In genomic region chr1:75399755-75400492, GRCm38 (mm10) we compare ENCODE assay signal across 7 mouse cellular contexts. TPM values are rescaled to one million over a fixed set of nuclear protein-coding genes. Genes with fewer than 3 reads are reported as not detected.
DNase-seq lines count a peak whose midpoint lies in the region; ATAC-seq and TF ChIP-seq lines count a peak whose summit lies in the region.

No protein-coding gene starts in this region.

- no peak for TF ChIP-seq RAD21 in CH12.LX (IDR thresholded peaks at IDR 0.05; ENCODE audit: low read depth, low read length)

- no peak for TF ChIP-seq POLR2A in CH12.LX (IDR thresholded peaks at IDR 0.05; ENCODE audit: low read depth, low read length)

- TF ChIP-seq CTCF in CH12.LX (conservative IDR thresholded peaks at IDR 0.05 in 1 of 2, IDR thresholded peaks at IDR 0.05 in 1 of 2; ENCODE audit: low read depth in 2 of 2, low read length in 2 of 2) (no peak), Patski (IDR thresholded peaks at IDR 0.05) (no peak)
- TF ChIP-seq CTCF in heart, postnatal 0 days (IDR thresholded peaks at IDR 0.05; ENCODE audit: low read depth): no peak

- H3K9me3 ChIP-seq in CH12.LX (replicated peaks; ENCODE audit: low read length): no peaks in the 10 kb centered on the region
- H3K9me3 ChIP-seq in forebrain, embryonic 11.5 days (ENCODE audit: control insufficient read depth, low read length): no peaks in the 10 kb centered on the region
- H3K9me3 ChIP-seq in heart, postnatal 0 days (replicated peaks; ENCODE audit: control insufficient read depth, low read length): no peaks in the 10 kb centered on the region
- no peaks in the 10 kb centered on the region for H3K9me3 ChIP-seq in midbrain, embryonic 13.5 days

- CTCF ChIA-PET in Patski (lab: Charles Lee): interaction anchor here (1.2 to 2.8 kb wide), 6 partner anchors 14 to 67 kb away, joined by 3 to 11 read pairs (median 4); no protein-coding TSS in a partner anchor

- no peak for TF ChIP-seq EP300 in CH12.LX (IDR thresholded peaks at IDR 0.05; ENCODE audit: low read length)
- TF ChIP-seq EP300 in heart, postnatal 0 days (IDR thresholded peaks at IDR 0.05; ENCODE audit: low read depth): peak; percentile 68

- peak; percentile 36 for DNase-seq in CH12.LX (ENCODE audit: extremely low read depth)
- DNase-seq in Patski (ENCODE audit: low read depth, low spot score): peak; percentile 31
- DNase-seq in forebrain, embryonic 11.5 days (ENCODE audit: low spot score): peak; percentile 78
- DNase-seq in heart, postnatal 0 days (ENCODE audit: low spot score): peak; percentile 96
- DNase-seq in layer of hippocampus, postnatal 14 days (ENCODE audit: low spot score in 2 of 2): peak; percentile 51 to 60

- H3K36me3 ChIP-seq in CH12.LX (replicated peaks in 1 of 2; ENCODE audit: control insufficient read depth in 1 of 2, insufficient read depth in 1 of 2, low read length in 1 of 2): peaks cover 30 to 58% of the 10 kb centered on the region in 2 experiments
- no peaks in the 10 kb centered on the region for H3K36me3 ChIP-seq in forebrain, embryonic 11.5 days (ENCODE audit: control insufficient read depth, insufficient read depth, low read length)
- peaks cover 52% of the 10 kb centered on the region for H3K36me3 ChIP-seq in heart, postnatal 0 days (replicated peaks; ENCODE audit: control insufficient read depth, insufficient read depth, low read length)
- peaks cover 35% of the 10 kb centered on the region for H3K36me3 ChIP-seq in midbrain, embryonic 13.5 days

- H3K27me3 ChIP-seq in CH12.LX (replicated peaks) (no peaks in the 10 kb centered on the region), Patski (no peaks in the 10 kb centered on the region)
- H3K27me3 ChIP-seq in forebrain, embryonic 11.5 days (ENCODE audit: control insufficient read depth, insufficient read depth, low read length): no peaks in the 10 kb centered on the region
- no peaks in the 10 kb centered on the region for H3K27me3 ChIP-seq in heart, postnatal 0 days (ENCODE audit: control insufficient read depth, insufficient read depth, low read length)
- no peaks in the 10 kb centered on the region for H3K27me3 ChIP-seq in midbrain, embryonic 13.5 days

- H3K4me1 ChIP-seq in CH12.LX (ENCODE audit: control insufficient read depth in 1 of 2, insufficient read depth in 2 of 2): peaks cover 18 to 43% of the 10 kb centered on the region in 2 experiments
- peaks cover 16% of the 10 kb centered on the region for H3K4me1 ChIP-seq in forebrain, embryonic 11.5 days (replicated peaks; ENCODE audit: control insufficient read depth, insufficient read depth, low read length)
- H3K4me1 ChIP-seq in heart, postnatal 0 days (ENCODE audit: control insufficient read depth, insufficient read depth): peaks cover 22% of the 10 kb centered on the region
- H3K4me1 ChIP-seq in midbrain, embryonic 13.5 days (replicated peaks): peaks cover 32% of the 10 kb centered on the region

- in situ Hi-C loops in CH12.LX (cut with MboI; ENCODE audit: low pct_ligation_motif_present, low pct_unique_long_range_greater_than_20kb, low sequenced_read_pairs): no loop called here
- in situ Hi-C loops in Patski (cut with MboI; ENCODE audit: low pct_unique_long_range_greater_than_20kb): no loop called here

- dilution Hi-C loops in CH12.LX (cut with MboI; ENCODE audit: extremely low pct_ligation_motif_present, extremely low pct_unique_long_range_greater_than_20kb, low sequenced_read_pairs): no loop called here

- peak overlapping the region; percentile 47 for H3K27ac ChIP-seq in CH12.LX (ENCODE audit: insufficient read depth, low read depth)
- peak overlapping the region; percentile 59 for H3K27ac ChIP-seq in forebrain, embryonic 11.5 days (ENCODE audit: low read depth, low read length)
- peak overlapping the region; percentile 100 for H3K27ac ChIP-seq in heart, postnatal 0 days (ENCODE audit: low read depth)
- H3K27ac ChIP-seq in midbrain, embryonic 13.5 days: peak overlapping the region; percentile 67

- POLR2A ChIA-PET in Patski (lab: Charles Lee): interaction anchor here (1.0 to 1.6 kb wide), 2 partner anchors 16 to 48 kb away, joined by 3 to 4 read pairs; no protein-coding TSS in a partner anchor

- no peaks in the 10 kb centered on the region for H3K79me2 ChIP-seq in CH12.LX (replicated peaks; ENCODE audit: control insufficient read depth, extremely low read depth, insufficient read depth, poor library complexity, severe bottlenecking)

- peak overlapping the region; percentile 25 to 51 (median 49) for H3K4me3 ChIP-seq in CH12.LX (replicated peaks in 1 of 3; ENCODE audit: low read depth in 2 of 3, low read length in 2 of 3, poor library complexity in 1 of 3)
- peak overlapping the region; percentile 17; the same call in 1 of the 2 replicates for H3K4me3 ChIP-seq in forebrain, embryonic 11.5 days (ENCODE audit: low read depth, low read length)
- peak overlapping the region; percentile 36 for H3K4me3 ChIP-seq in heart, postnatal 0 days (ENCODE audit: low read depth, low read length)
- no peak overlapping the region for H3K4me3 ChIP-seq in midbrain, embryonic 13.5 days (replicated peaks)

- ATAC-seq in Patski: peak; percentile 22
- peak; percentile 76 for ATAC-seq in forebrain, embryonic 11.5 days (replicated peaks; ENCODE audit: low FRiP score)
- ATAC-seq in heart, postnatal 0 days (ENCODE audit: insufficient read depth, low read depth): peak; percentile 87
- peak; percentile 80 for ATAC-seq in midbrain, embryonic 13.5 days
- no peak for ATAC-seq in CD4-positive, CD25-positive, alpha-beta regulatory T cell, adult 4 months

- WGBS in forebrain, embryonic 11.5 days: 6% methylated on average over 15 of the region's 15 CpGs
- WGBS in heart, postnatal 0 days: 5% methylated on average over 15 of the region's 15 CpGs
- 11% methylated on average over 15 of the region's 15 CpGs for WGBS in midbrain, embryonic 13.5 days

- no peak overlapping the region for H3K9ac ChIP-seq in CH12.LX (ENCODE audit: insufficient read depth, low read depth)
- H3K9ac ChIP-seq in forebrain, embryonic 11.5 days (ENCODE audit: low read length): peak overlapping the region; percentile 55
- peak overlapping the region; percentile 58 for H3K9ac ChIP-seq in heart, postnatal 0 days (replicated peaks; ENCODE audit: low read depth, low read length)
- peak overlapping the region; percentile 47 for H3K9ac ChIP-seq in midbrain, embryonic 13.5 days (replicated peaks)

- H3K4me2 ChIP-seq in CH12.LX (ENCODE audit: insufficient read depth, low read depth, poor library complexity, severe bottlenecking): peak overlapping the region; percentile 52
- peak overlapping the region; percentile 42 for H3K4me2 ChIP-seq in forebrain, embryonic 11.5 days (ENCODE audit: low read depth, low read length, severe bottlenecking)
- peak overlapping the region; percentile 66 for H3K4me2 ChIP-seq in heart, postnatal 0 days (ENCODE audit: low read depth, low read length)
- peak overlapping the region; percentile 36 for H3K4me2 ChIP-seq in midbrain, embryonic 13.5 days (replicated peaks)

RNA-seq across cellular contexts. Expression of gene Speg, which starts 24.8 kb away (rescaled TPM):
- total RNA-seq in CH12.LX (2012; rRNA removed): 14.2 and 18.8 TPM in 2 replicates
- 13.0 and 13.1 TPM in 2 replicates for total RNA-seq in CH12.LX (2014; rRNA removed)
- 30.7 and 31.7 TPM in 2 replicates for polyA plus RNA-seq in CH12.LX (2012; ENCODE audit: insufficient read length, low read depth)
- 73.0 TPM for polyA plus RNA-seq in Patski (2021)
- 14.1 and 16.0 TPM in 2 replicates for polyA plus RNA-seq in forebrain, embryonic 11.5 days (2014; fragmentation: Nextera tagmentation; extraction: Ambion mirVana)
- total RNA-seq in heart, postnatal 0 days (2014; rRNA removed; ENCODE audit: low replicate concordance): 95.0 and 105 TPM in 2 replicates
- 26.8 and 30.2 TPM in 2 replicates for polyA plus RNA-seq in heart, postnatal 0 days (2015; fragmentation: Nextera tagmentation; extraction: Ambion mirVana)
- 100 to 1,000 TPM; 184 TPM for total RNA-seq in layer of hippocampus, postnatal 14 days (2021)
- 11.2 and 12.8 TPM in 2 replicates for polyA plus RNA-seq in midbrain, embryonic 13.5 days (2015; fragmentation: Nextera tagmentation; extraction: Ambion mirVana)
- polyA plus RNA-seq in CD4-positive, CD25-positive, alpha-beta regulatory T cell, adult 4 months (2017; shearing (Covaris generic)): under 1 TPM in 1 of 2 experiments, not detected in 1; 0.03 TPM

RNA-seq across cellular contexts. Expression of gene Gmppa, which starts 35.8 kb away (rescaled TPM):
- 139 and 153 TPM in 2 replicates for total RNA-seq in CH12.LX (2012; rRNA removed)
- total RNA-seq in CH12.LX (2014; rRNA removed): 101 and 102 TPM in 2 replicates
- 126 and 131 TPM in 2 replicates for polyA plus RNA-seq in CH12.LX (2012; ENCODE audit: insufficient read length, low read depth)
- 76.8 TPM for polyA plus RNA-seq in Patski (2021)
- polyA plus RNA-seq in forebrain, embryonic 11.5 days (2014; fragmentation: Nextera tagmentation; extraction: Ambion mirVana): 46.3 and 47.2 TPM in 2 replicates
- total RNA-seq in heart, postnatal 0 days (2014; rRNA removed; ENCODE audit: low replicate concordance): 74.7 and 85.2 TPM in 2 replicates
- 47.4 and 55.9 TPM in 2 replicates for polyA plus RNA-seq in heart, postnatal 0 days (2015; fragmentation: Nextera tagmentation; extraction: Ambion mirVana)
- 10 to 100 TPM; 56.0 to 62.2 TPM for total RNA-seq in layer of hippocampus, postnatal 14 days (2021)
- polyA plus RNA-seq in midbrain, embryonic 13.5 days (2015; fragmentation: Nextera tagmentation; extraction: Ambion mirVana): 78.4 and 88.8 TPM in 2 replicates
- polyA plus RNA-seq in CD4-positive, CD25-positive, alpha-beta regulatory T cell, adult 4 months (2017; shearing (Covaris generic)): 10 to 100 TPM; 57.0 to 91.3 TPM

RNA-seq across cellular contexts. Expression of gene Des, which starts 39.8 kb away (rescaled TPM):
- 9.1 and 9.3 TPM in 2 replicates for total RNA-seq in CH12.LX (2012; rRNA removed)
- 10.0 and 11.7 TPM in 2 replicates for total RNA-seq in CH12.LX (2014; rRNA removed)
- polyA plus RNA-seq in CH12.LX (2012; ENCODE audit: insufficient read length, low read depth): 18.9 and 20.9 TPM in 2 replicates
- polyA plus RNA-seq in Patski (2021): 0.23 TPM
- polyA plus RNA-seq in forebrain, embryonic 11.5 days (2014; fragmentation: Nextera tagmentation; extraction: Ambion mirVana): 0.86 and 1.5 TPM in 2 replicates
- total RNA-seq in heart, postnatal 0 days (2014; rRNA removed; ENCODE audit: low replicate concordance): 983 and 1,187 TPM in 2 replicates
- polyA plus RNA-seq in heart, postnatal 0 days (2015; fragmentation: Nextera tagmentation; extraction: Ambion mirVana): 601 and 639 TPM in 2 replicates
- 1 to 10 TPM; 1.6 to 1.8 TPM for total RNA-seq in layer of hippocampus, postnatal 14 days (2021)
- 0.84 and 1.1 TPM in 2 replicates for polyA plus RNA-seq in midbrain, embryonic 13.5 days (2015; fragmentation: Nextera tagmentation; extraction: Ambion mirVana)
- polyA plus RNA-seq in CD4-positive, CD25-positive, alpha-beta regulatory T cell, adult 4 months (2017; shearing (Covaris generic)): not detected

RNA-seq across cellular contexts. Expression of gene Asic4, which starts 50.3 kb away (rescaled TPM):
- total RNA-seq in CH12.LX (2012; rRNA removed) (not detected in 2 replicates), CH12.LX (2014; rRNA removed) (not detected in 2 replicates)
- polyA plus RNA-seq in CH12.LX (2012; ENCODE audit: insufficient read length, low read depth) (not detected in 2 replicates), Patski (2021) (0.04 TPM)
- 0.61 TPM in 2 replicates for polyA plus RNA-seq in forebrain, embryonic 11.5 days (2014; fragmentation: Nextera tagmentation; extraction: Ambion mirVana)
- not detected in 2 replicates for total RNA-seq in heart, postnatal 0 days (2014; rRNA removed; ENCODE audit: low replicate concordance)
- 0.04 and 0.07 TPM in 2 replicates for polyA plus RNA-seq in heart, postnatal 0 days (2015; fragmentation: Nextera tagmentation; extraction: Ambion mirVana)
- 10 to 100 TPM; 14.3 to 14.7 TPM for total RNA-seq in layer of hippocampus, postnatal 14 days (2021)
- 57.3 and 81.6 TPM in 2 replicates for polyA plus RNA-seq in midbrain, embryonic 13.5 days (2015; fragmentation: Nextera tagmentation; extraction: Ambion mirVana)
- polyA plus RNA-seq in CD4-positive, CD25-positive, alpha-beta regulatory T cell, adult 4 months (2017; shearing (Covaris generic)): not detected

Comparison
In these comparisons a context has a peak if more than half of its experiments do, and no peak if none do; other contexts are left out.
1. DNase-seq: peak in every context shown above with its lines; median percentile 96 in heart, postnatal 0 days; 78 in forebrain, embryonic 11.5 days; 56 in layer of hippocampus, postnatal 14 days; 36 in CH12.LX; 31 in Patski.
2. H3K27ac ChIP-seq: peak in every context shown above with its lines; median percentile 100 in heart, postnatal 0 days; 67 in midbrain, embryonic 13.5 days; 59 in forebrain, embryonic 11.5 days; 47 in CH12.LX.
3. RNA of gene Speg, which starts 24.8 kb away (polyA plus RNA-seq): 73.0 TPM in Patski (single experiment), 30.7 to 31.7 TPM in CH12.LX, 26.8 to 30.2 TPM in heart, postnatal 0 days, 14.1 to 16.0 TPM in forebrain, embryonic 11.5 days and 11.2 to 12.8 TPM in midbrain, embryonic 13.5 days; 0.03 TPM in CD4-positive, CD25-positive, alpha-beta regulatory T cell, adult 4 months; every median in the first group is over 10 times any median in the second.
4. RNA of gene Des, which starts 39.8 kb away (polyA plus RNA-seq): 601 to 639 TPM in heart, postnatal 0 days; 18.9 to 20.9 TPM in CH12.LX, 0.84 to 1.1 TPM in midbrain, embryonic 13.5 days, 0.86 to 1.5 TPM in forebrain, embryonic 11.5 days, 0.23 TPM in Patski (single experiment) and not detected in CD4-positive, CD25-positive, alpha-beta regulatory T cell, adult 4 months; every median in the first group is over 10 times any median in the second.
5. Peak in every context shown above with its lines, with median percentiles within 50 percentile points of each other: H3K4me2 ChIP-seq.